26 mouse cellular contexts compared by ENCODE assay signal in genomic region chr2:160869446-160869845, GRCm38 (mm10). TPM values are rescaled to one million over a fixed set of nuclear protein-coding genes. Genes with fewer than 3 reads are reported as not detected.
DNase-seq lines count a peak whose midpoint lies in the region; TF ChIP-seq lines count a peak whose summit lies in the region.
"Had no signal": no experiment of that assay in that cellular context is flagged by ENCODE, and none has a peak within 500 bp of the region (broad histone marks: within the 10 kb centered on the region; RNA-seq: fewer than 3 reads in every experiment).

No protein-coding gene starts in this region.

- intact Hi-C loops in gastrocnemius, adult 2 months (cut with DNase I): no loop called here

- TF ChIP-seq POLR2A in MEL (IDR thresholded peaks at IDR 0.05; ENCODE audit: control insufficient read depth in 1 of 2, insufficient read depth in 1 of 2, low read depth in 1 of 2, low read length in 2 of 2, poor library complexity in 1 of 2): no peak

- H3K36me3 ChIP-seq in MEL (ENCODE audit: control insufficient read depth in 1 of 2, insufficient read depth in 2 of 2, low read length in 2 of 2): peaks cover 0 to 10% of the 10 kb centered on the region in 2 experiments; a peak in 2 of 4 replicates
- H3K36me3 ChIP-seq: embryonic facial prominence, embryonic 13.5 days; embryonic facial prominence, embryonic 15.5 days; forebrain, embryonic 10.5 days; forebrain, embryonic 12.5 days; G1E had no signal

- no peak for DNase-seq in gastrocnemius, adult 2 months
- DNase-seq in gastrocnemius, adult 8-10 months (ENCODE audit: low spot score in 2 of 2): no peak
- DNase-seq in layer of hippocampus, adult 2 months (ENCODE audit: low spot score in 2 of 2): no peak
- no peak for DNase-seq in layer of hippocampus, adult 11-12 months (ENCODE audit: low spot score)
- DNase-seq in MEL (ENCODE audit: low read depth, low spot score): no peak
- DNase-seq: adrenal gland, adult 2 months; adrenal gland, postnatal 10 days; adrenal gland, postnatal 25 days; B cell, adult 2 months; cerebellum, adult 11 months; cerebellum, adult 18-20 months; cerebellum, adult 8-10 months; cerebellum, adult 9-11 months; cerebellum, postnatal 14 days; cerebellum, postnatal 36 days; embryo, embryonic 11 days had no signal

- H3K79me2 ChIP-seq in MEL (ENCODE audit: control insufficient read depth, insufficient read depth, low read length, poor library complexity): peaks cover 9% of the 10 kb centered on the region

- H3K4me3 ChIP-seq in gastrocnemius, adult 2 months: peak overlapping the region; percentile 84
- H3K4me3 ChIP-seq in layer of hippocampus, adult 2 months: peak overlapping the region; percentile 97; the same call in 1 of the 2 replicates
- no peak overlapping the region for H3K4me3 ChIP-seq in MEL (ENCODE audit: control insufficient read depth in 1 of 2, insufficient read depth in 1 of 2, low read depth in 2 of 2, low read length in 2 of 2)
- H3K4me3 ChIP-seq: embryonic facial prominence, embryonic 13.5 days; embryonic facial prominence, embryonic 15.5 days; erythroblast, embryonic 14.5 days; forebrain, embryonic 10.5 days; forebrain, embryonic 12.5 days had no signal

- H3K9me3 ChIP-seq in MEL (replicated peaks; ENCODE audit: insufficient read depth, low read length): no peaks in the 10 kb centered on the region
- H3K9me3 ChIP-seq: embryonic facial prominence, embryonic 13.5 days; embryonic facial prominence, embryonic 15.5 days; forebrain, embryonic 10.5 days; forebrain, embryonic 12.5 days; G1E had no signal

- TF ChIP-seq RAD21 in MEL (IDR thresholded peaks at IDR 0.05; ENCODE audit: low read depth, low read length): no peak

- TF ChIP-seq EP300 in MEL (IDR thresholded peaks at IDR 0.05; ENCODE audit: low read depth in 1 of 2, low read length in 2 of 2): no peak

- H3K27ac ChIP-seq in gastrocnemius, adult 2 months: peak overlapping the region; percentile 98
- peak overlapping the region; percentile 9; the same call in 1 of the 2 replicates for H3K27ac ChIP-seq in layer of hippocampus, adult 2 months
- H3K27ac ChIP-seq in MEL (ENCODE audit: control insufficient read depth, low read depth, low read length): no peak overlapping the region
- H3K27ac ChIP-seq: embryonic facial prominence, embryonic 13.5 days; embryonic facial prominence, embryonic 15.5 days; forebrain, embryonic 10.5 days; forebrain, embryonic 12.5 days had no signal

- no peak for TF ChIP-seq CTCF in gastrocnemius, adult 2 months (IDR thresholded peaks at IDR 0.05)
- TF ChIP-seq CTCF in layer of hippocampus, adult 2 months (conservative IDR thresholded peaks at IDR 0.05): no peak
- TF ChIP-seq CTCF in MEL (IDR thresholded peaks at IDR 0.05 in 2 of 3, conservative IDR thresholded peaks at IDR 0.05 in 1 of 3; ENCODE audit: control insufficient read depth in 1 of 3, insufficient read depth in 1 of 3, low read depth in 2 of 3, low read length in 3 of 3, poor library complexity in 1 of 3, severe bottlenecking in 1 of 3): no peak

- no peak overlapping the region for H3K9ac ChIP-seq in MEL (ENCODE audit: control insufficient read depth, low read depth, low read length, poor library complexity, severe bottlenecking)
- H3K9ac ChIP-seq: embryonic facial prominence, embryonic 13.5 days; embryonic facial prominence, embryonic 15.5 days; forebrain, embryonic 12.5 days had no signal

- peaks cover 5 to 7% of the 10 kb centered on the region in 2 experiments; a peak in 2 of 4 replicates for H3K4me1 ChIP-seq in MEL (ENCODE audit: control insufficient read depth in 1 of 2, insufficient read depth in 2 of 2, low read length in 2 of 2)

- H3K27me3 ChIP-seq in MEL (ENCODE audit: control insufficient read depth in 1 of 2, insufficient read depth in 2 of 2, low read length in 2 of 2): no peaks in the 10 kb centered on the region
- H3K27me3 ChIP-seq: CH12.LX; embryonic facial prominence, embryonic 13.5 days; embryonic facial prominence, embryonic 15.5 days; forebrain, embryonic 12.5 days had no signal

TF ChIP-seq in MEL, 35 proteins besides CTCF, POLR2A, EP300 and RAD21:
- TF ChIP-seq ZNF384 (IDR thresholded peaks at IDR 0.05; ENCODE audit: low read depth, low read length) (peak; percentile 76), TCF12 (IDR thresholded peaks at IDR 0.05; ENCODE audit: low read depth, low read length) (0 out of 2 replicates have a peak, but pooled peaks have one; percentile 13), GABPA (IDR thresholded peaks at IDR 0.05; ENCODE audit: low read depth, low read length) (no peak), MAX (IDR thresholded peaks at IDR 0.05; ENCODE audit: low read length) (no peak), GATA1 (IDR thresholded peaks at IDR 0.05; ENCODE audit: low read depth, low read length) (peak; percentile 38; the same call in 1 of the 2 replicates)

RNA-seq across cellular contexts. Expression of gene Zhx3, which starts 3.4 kb away (rescaled TPM):
- 10 to 100 TPM; 24.2 to 29.0 TPM for total RNA-seq in gastrocnemius, adult 2 months (2021)
- total RNA-seq in gastrocnemius, adult 8-10 months (2022): 10 to 100 TPM; 18.9 to 27.5 (median 23.1) TPM
- 100 to 1,000 TPM; 111 to 116 TPM for total RNA-seq in layer of hippocampus, adult 2 months (2021)
- total RNA-seq in MEL (2012; rRNA removed): 4.4 and 5.3 TPM in 2 replicates
- 1 to 10 TPM in 1 of 2 experiments, not detected in 1; 4.8 TPM for polyA plus RNA-seq in MEL (2012; ENCODE audit: insufficient read depth in 1 of 2, insufficient read length in 2 of 2, low read depth in 1 of 2, low replicate concordance in 2 of 2, missing spikeins in 1 of 2)

RNA-seq across cellular contexts. Expression of gene Lpin3, which starts 11.0 kb away (rescaled TPM):
- total RNA-seq in gastrocnemius, adult 2 months (2021): 1 to 10 TPM; 3.2 to 5.0 TPM
- 1 to 10 TPM; 1.2 to 2.4 (median 1.9) TPM for total RNA-seq in gastrocnemius, adult 8-10 months (2022)
- total RNA-seq in layer of hippocampus, adult 2 months (2021): 1 to 10 TPM in 1 of 2 experiments, under 1 TPM in 1; 0.97 to 1.0 TPM
- 0.07 and 0.08 TPM in 2 replicates for total RNA-seq in MEL (2012; rRNA removed)
- under 1 TPM in 1 of 2 experiments, not detected in 1; 0.17 TPM for polyA plus RNA-seq in MEL (2012; ENCODE audit: insufficient read depth in 1 of 2, insufficient read length in 2 of 2, low read depth in 1 of 2, low replicate concordance in 2 of 2, missing spikeins in 1 of 2)
- total RNA-seq: common myeloid progenitor, adult 5-6 weeks had no signal
- polyA plus RNA-seq: erythroblast, embryonic 14.5 days; forebrain, embryonic 16.5 days had no signal

RNA-seq across cellular contexts. Expression of gene Emilin3, which starts 42.7 kb away (rescaled TPM):
- under 1 TPM; 0.20 to 0.23 TPM for total RNA-seq in gastrocnemius, adult 2 months (2021)
- total RNA-seq in gastrocnemius, adult 8-10 months (2022): under 1 TPM; 0.13 to 0.43 (median 0.25) TPM
- under 1 TPM; 0.28 to 0.29 TPM for total RNA-seq in layer of hippocampus, adult 2 months (2021)
- not detected in 2 replicates for total RNA-seq in MEL (2012; rRNA removed)
- not detected for polyA plus RNA-seq in MEL (2012; ENCODE audit: insufficient read depth in 1 of 2, insufficient read length in 2 of 2, low read depth in 1 of 2, low replicate concordance in 2 of 2, missing spikeins in 1 of 2)
- total RNA-seq: adrenal gland, adult 2 months; adrenal gland, postnatal 25 days; CH12.LX; common myeloid progenitor, adult 5-6 weeks had no signal
- polyA plus RNA-seq: CD4-positive, CD25-positive, alpha-beta regulatory T cell, adult 4 months; erythroblast, embryonic 14.5 days; G1E had no signal

Comparison
In these comparisons a context has a peak if more than half of its experiments do, and no peak if none do; other contexts are left out.
1. H3K4me3 ChIP-seq: peak in gastrocnemius, adult 2 months (single experiment) and layer of hippocampus, adult 2 months (single experiment); none in MEL (0 of 2).